Mouse (Mus musculus) neural tube, embryonic 15.5 days (tissue): Measurements from ENCODE around the gene Scrn1. TPM values are rescaled to one million over a fixed set of nuclear protein-coding genes. Genes with fewer than 3 reads are reported as not detected.

Experiments
- ATAC-seq: fragments of 200-750 bp; cut with Nextera tagmentation; 2 replicates; pipeline ENCODE4 v1.8.0; 2017; ENCODE audit warnings: mild to moderate bottlenecking, moderate TSS enrichment, moderate library complexity; ENCODE audit not compliant: low FRiP score
- H3K27ac ChIP-seq: fragments of 300-500 bp; sonication (generic); replicated peaks from 2 replicates; pipeline ENCODE4 v1.5.1; 2015; ENCODE audit warnings: mild to moderate bottlenecking, inconsistent platforms
- H3K27me3 ChIP-seq: fragments of 300-500 bp; sonication (generic); replicated peaks from 2 replicates; pipeline ENCODE4 v1.6.1; 2015; ENCODE audit warnings: inconsistent platforms
- H3K36me3 ChIP-seq: fragments of 300-500 bp; sonication (generic); 2 replicates; pipeline ENCODE4 v1.6.1; 2015; ENCODE audit warnings: inconsistent platforms
- H3K4me1 ChIP-seq: fragments of 300-500 bp; sonication (generic); 2 replicates; pipeline ENCODE4 v1.6.1; 2015; ENCODE audit warnings: inconsistent platforms
- H3K4me2 ChIP-seq: fragments of 300-500 bp; sonication (generic); 2 replicates; pipeline ENCODE4 v1.6.1; 2015; ENCODE audit warnings: inconsistent platforms, mild to moderate bottlenecking, moderate library complexity
- H3K4me3 ChIP-seq: fragments of 300-500 bp; sonication (generic); replicated peaks from 2 replicates; pipeline ENCODE4 v1.5.1; 2015; ENCODE audit warnings: mild to moderate bottlenecking, inconsistent platforms
- H3K9ac ChIP-seq: fragments of 300-500 bp; sonication (generic); replicated peaks from 2 replicates; pipeline ENCODE4 v1.6.1; 2015; ENCODE audit warnings: mild to moderate bottlenecking, inconsistent platforms
- H3K9me3 ChIP-seq: fragments of 300-500 bp; sonication (generic); replicated peaks from 2 replicates; pipeline ENCODE4 v1.6.1; 2016; ENCODE audit warnings: inconsistent platforms
- WGBS: fragments of 180-500 bp; shearing (Covaris S2); methylation state at CpG from one replicate; pipeline ENCODE4 v1.1.7; 2015; ENCODE audit warnings: mixed read lengths; 5-methylcytosine and 5-hydroxymethylcytosine counted together
- polyA plus RNA-seq: library from polyadenylated mRNA; unstranded; fragments of >200 nt; fragmentation: Nextera tagmentation; extraction: Ambion mirVana; gene quantifications from 2 replicates; pipeline ENCODE4 v1.2.1, GENCODE M21; 2015

Gene Scrn1
- polyA plus RNA-seq, 1 experiment from 2014 or later: 98.3 TPM

GRCm38 (mm10) chr6:54463701-54464458 is 102.4 kb downstream of the Scrn1 start:
- Histone ChIP-seq H3K27ac (no peak overlapping the region), H3K27me3 (no peaks in the 10 kb centered on the region), H3K36me3 (no peaks in the 10 kb centered on the region), H3K9me3 (no peaks in the 10 kb centered on the region), H3K4me2 (no peak overlapping the region), H3K4me1 (peaks cover 23% of the 10 kb centered on the region), H3K9ac (no peak overlapping the region), H3K4me3 (no peak overlapping the region)
- 56% methylated on average over 8 of the region's 8 CpGs for WGBS
- ATAC-seq: no peak; the same call in 1 of the 2 replicates

GRCm38 (mm10) chr6:54462766-54463165 is 103.5 kb downstream of the Scrn1 start:
- Histone ChIP-seq H3K27ac (no peak overlapping the region), H3K9ac (no peak overlapping the region), H3K9me3 (no peaks in the 10 kb centered on the region), H3K4me1 (peaks cover 23% of the 10 kb centered on the region), H3K27me3 (no peaks in the 10 kb centered on the region), H3K36me3 (no peaks in the 10 kb centered on the region), H3K4me3 (no peak overlapping the region), H3K4me2 (no peak overlapping the region)
- 88% methylated on average over 6 of the region's 6 CpGs for WGBS
- no peak for ATAC-seq

- H3K27me3 ChIP-seq: no peaks in the 10 kb centered on the region
- ATAC-seq: peak; percentile 57; the same call in 1 of the 2 replicates
Observed at GRCm38 (mm10) chr6:54460915-54461671, 105.2 kb downstream of the Scrn1 start.

GRCm38 (mm10) chr6:54460172-54460914 is 105.9 kb downstream of the Scrn1 start:
- no peak for ATAC-seq
- Histone ChIP-seq H3K27ac (no peak overlapping the region), H3K27me3 (no peaks in the 10 kb centered on the region), H3K9me3 (no peaks in the 10 kb centered on the region), H3K36me3 (no peaks in the 10 kb centered on the region), H3K4me1 (peaks cover 23% of the 10 kb centered on the region), H3K9ac (no peak overlapping the region), H3K4me2 (no peak overlapping the region), H3K4me3 (no peak overlapping the region)
- 82% methylated on average over 6 of the region's 6 CpGs for WGBS

More at GRCm38 (mm10) chr6:54460915-54461671, 105.2 kb downstream of the Scrn1 start:
- H3K36me3 ChIP-seq: no peaks in the 10 kb centered on the region
- H3K4me3 ChIP-seq: no peak overlapping the region
- H3K27ac ChIP-seq: no peak overlapping the region
- peaks cover 23% of the 10 kb centered on the region for H3K4me1 ChIP-seq
- no peak overlapping the region for H3K9ac ChIP-seq
- H3K9me3 ChIP-seq: no peaks in the 10 kb centered on the region
- 67% methylated on average over 13 of the region's 13 CpGs for WGBS
- no peak overlapping the region for H3K4me2 ChIP-seq

- Histone ChIP-seq H3K4me1 (peaks cover 23% of the 10 kb centered on the region), H3K27ac (no peak overlapping the region), H3K9ac (no peak overlapping the region), H3K4me2 (no peak overlapping the region), H3K27me3 (no peaks in the 10 kb centered on the region), H3K36me3 (no peaks in the 10 kb centered on the region), H3K9me3 (no peaks in the 10 kb centered on the region), H3K4me3 (no peak overlapping the region)
- ATAC-seq: no peak
- WGBS: 67% methylated on average over 7 of the region's 7 CpGs
Observed at GRCm38 (mm10) chr6:54459661-54460060, 106.6 kb downstream of the Scrn1 start.

Other genes starting within 250 kb of the Scrn1 start
- 1.0 and 1.6 TPM in 2 replicates for gene Prr15, start 240.7 kb downstream of the Scrn1 start, polyA plus RNA-seq
- 1.8 and 2.6 TPM in 2 replicates for gene Wipf3, start 136.9 kb downstream of the Scrn1 start, polyA plus RNA-seq
- 6.7 and 8.0 TPM in 2 replicates for gene Plekha8, start 28.6 kb upstream of the Scrn1 start, polyA plus RNA-seq
- 12.5 and 14.0 TPM in 2 replicates for gene Fkbp14, start 30.8 kb upstream of the Scrn1 start, polyA plus RNA-seq
- 62.7 and 75.0 TPM in 2 replicates for gene Mturn, start 115.1 kb upstream of the Scrn1 start, polyA plus RNA-seq